Mouse (Mus musculus) limb, embryonic 12.5 days (tissue): ENCODE data around the gene Cabcoco1. TPM values are rescaled to one million over a fixed set of nuclear protein-coding genes. Genes with fewer than 3 reads are reported as not detected.

Source experiments
- ATAC-seq: fragments of 200-750 bp; cut with Nextera tagmentation; 2 replicates; pipeline ENCODE4 v1.8.0; 2017; ENCODE audit warnings: low read depth, moderate TSS enrichment; ENCODE audit not compliant: insufficient number of reproducible peaks, insufficient read depth, low FRiP score, low TSS enrichment
- H3K27ac ChIP-seq: fragments of 300-500 bp; sonication (generic); 2 replicates; pipeline ENCODE4 v1.5.1; 2016; ENCODE audit warnings: mild to moderate bottlenecking, moderate library complexity
- H3K27me3 ChIP-seq: fragments of 300-500 bp; sonication (generic); 2 replicates; pipeline ENCODE4 v1.6.1; 2016; ENCODE audit warnings: mild to moderate bottlenecking, moderate library complexity
- H3K36me3 ChIP-seq: fragments of 300-500 bp; sonication (generic); 2 replicates; pipeline ENCODE4 v1.6.1; 2016; ENCODE audit warnings: mild to moderate bottlenecking, moderate library complexity
- H3K4me1 ChIP-seq: fragments of 300-500 bp; sonication (generic); replicated peaks from 2 replicates; pipeline ENCODE4 v1.6.1; 2016
- H3K4me2 ChIP-seq: fragments of 300-500 bp; sonication (generic); 2 replicates; pipeline ENCODE4 v1.6.1; 2016; ENCODE audit warnings: mild to moderate bottlenecking, moderate library complexity
- H3K4me3 ChIP-seq: fragments of 300-500 bp; sonication (generic); replicated peaks from 2 replicates; pipeline ENCODE4 v1.5.1; 2016; ENCODE audit warnings: mild to moderate bottlenecking
- H3K9ac ChIP-seq: fragments of 300-500 bp; sonication (generic); replicated peaks from 2 replicates; pipeline ENCODE4 v1.6.1; 2016; ENCODE audit warnings: mild to moderate bottlenecking, moderate library complexity
- H3K9me3 ChIP-seq: fragments of 300-500 bp; sonication (generic); 2 replicates; pipeline ENCODE4 v1.6.1; 2016; ENCODE audit warnings: mild to moderate bottlenecking, moderate library complexity
- WGBS: fragments of 180-500 bp; shearing (Covaris S2); methylation state at CpG from one replicate; pipeline ENCODE4 v1.1.7; 2016; 5-methylcytosine and 5-hydroxymethylcytosine counted together
- polyA plus RNA-seq: library from polyadenylated mRNA; unstranded; fragments of >200 nt; fragmentation: Nextera tagmentation; extraction: Ambion mirVana; gene quantifications from 2 replicates; pipeline ENCODE4 v1.2.1, GENCODE M21; 2016

The Cabcoco1 gene
- polyA plus RNA-seq, 1 experiment from 2014 or later: 1.9 TPM

GRCm38 (mm10) chr10:68388138-68388537 is 153.6 kb downstream of the Cabcoco1 start:
- no peaks in the 10 kb centered on the region for H3K4me1 ChIP-seq
- H3K36me3 ChIP-seq: no peaks in the 10 kb centered on the region
- H3K27ac ChIP-seq: no peak overlapping the region
- no peak overlapping the region for H3K4me2 ChIP-seq
- no peak overlapping the region for H3K4me3 ChIP-seq
- H3K9me3 ChIP-seq: 0 out of 2 replicates have a peak, but pooled peaks cover 7% of the 10 kb centered on the region
- ATAC-seq: no peak
- no peaks in the 10 kb centered on the region for H3K27me3 ChIP-seq
- 83% methylated on average over 7 of the region's 7 CpGs for WGBS
- no peak overlapping the region for H3K9ac ChIP-seq

Other genes with a start within 250 kb of the Cabcoco1 start
- gene Tmem26, start 181.8 kb upstream of the Cabcoco1 start, polyA plus RNA-seq: 42.0 and 44.4 TPM in 2 replicates